Mouse (Mus musculus) megakaryocyte, embryonic 14.5 days (primary cell): ENCODE measurements around the gene Mn1. TPM values are rescaled to one million over a fixed set of nuclear protein-coding genes. Genes with fewer than 3 reads are reported as not detected.

ENCODE experiments used
- H3K27me3 ChIP-seq: replicated peaks from 2 replicates; pipeline ENCODE3; 2012; ENCODE audit warnings: inconsistent platforms
- H3K36me3 ChIP-seq: replicated peaks from 2 replicates; pipeline ENCODE3; 2012; ENCODE audit warnings: low read length, inconsistent platforms, mixed read lengths
- H3K4me1 ChIP-seq: 2 replicates; pipeline ENCODE4 v1.6.1; 2012; ENCODE audit warnings: inconsistent platforms
- H3K4me3 ChIP-seq: replicated peaks from 2 replicates; pipeline ENCODE3; 2012; ENCODE audit warnings: moderate library complexity, mild to moderate bottlenecking, inconsistent platforms
- H3K9me3 ChIP-seq: 2 replicates; pipeline ENCODE4 v1.6.1; 2012; ENCODE audit warnings: inconsistent platforms
- FLI1 ChIP-seq: IDR thresholded peaks from 2 replicates; pipeline ENCODE4 v1.6.1; 2012; ENCODE audit warnings: low read length, inconsistent platforms, mixed read lengths
- GATA1 ChIP-seq: IDR thresholded peaks from 3 replicates; pipeline ENCODE4 v1.6.1; 2012; ENCODE audit warnings: mixed read lengths, low read length, inconsistent platforms, borderline replicate concordance
- polyA plus RNA-seq: library from polyadenylated mRNA; stranded (reverse); fragments of >175 nt; gene quantifications from 2 replicates; pipeline ENCODE4 v1.2.3, GENCODE M21; 2012; ENCODE audit warnings: low replicate concordance; ENCODE audit not compliant: insufficient read depth

Mn1 gene
- polyA plus RNA-seq, 1 experiment: 0.04 TPM

GRCm38 (mm10) chr5:111442151-111442871 is 25.1 kb downstream of the Mn1 start:
- TF ChIP-seq GATA1: no peak
- TF ChIP-seq FLI1: no peak
- no peaks in the 10 kb centered on the region for H3K36me3 ChIP-seq
- H3K9me3 ChIP-seq: peaks cover 6% of the 10 kb centered on the region
- peaks cover 91% of the 10 kb centered on the region for H3K27me3 ChIP-seq
- no peak overlapping the region for H3K4me3 ChIP-seq
- H3K4me1 ChIP-seq: peaks cover 23% of the 10 kb centered on the region

DNA sequence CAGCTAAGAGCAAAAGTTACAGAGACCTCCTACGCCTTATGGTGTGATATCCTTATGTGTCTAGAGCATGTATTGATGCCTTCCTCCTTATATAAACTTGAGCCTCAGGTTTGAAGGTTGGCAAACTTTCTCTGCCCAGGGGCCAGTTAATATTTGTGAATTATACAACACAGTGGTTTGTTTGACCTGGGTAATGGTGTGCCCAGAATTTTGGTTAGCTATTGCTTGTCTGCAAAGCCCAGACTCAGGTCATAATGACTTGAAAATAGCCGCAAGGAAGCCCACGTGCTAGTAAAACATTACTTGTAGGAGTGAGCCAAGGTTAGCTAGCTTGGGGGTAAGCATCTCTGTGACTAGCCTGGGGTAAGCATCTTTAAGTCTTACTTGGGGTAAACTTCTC is 26.5 kb downstream of the Mn1 start:
- Histone ChIP-seq H3K4me3 (no peak overlapping the region), H3K27me3 (peaks cover 91% of the 10 kb centered on the region), H3K36me3 (no peaks in the 10 kb centered on the region), H3K4me1 (peaks cover 24% of the 10 kb centered on the region), H3K9me3 (peaks cover 6% of the 10 kb centered on the region)
- no peak for TF ChIP-seq FLI1
- TF ChIP-seq GATA1: no peak

DNA sequence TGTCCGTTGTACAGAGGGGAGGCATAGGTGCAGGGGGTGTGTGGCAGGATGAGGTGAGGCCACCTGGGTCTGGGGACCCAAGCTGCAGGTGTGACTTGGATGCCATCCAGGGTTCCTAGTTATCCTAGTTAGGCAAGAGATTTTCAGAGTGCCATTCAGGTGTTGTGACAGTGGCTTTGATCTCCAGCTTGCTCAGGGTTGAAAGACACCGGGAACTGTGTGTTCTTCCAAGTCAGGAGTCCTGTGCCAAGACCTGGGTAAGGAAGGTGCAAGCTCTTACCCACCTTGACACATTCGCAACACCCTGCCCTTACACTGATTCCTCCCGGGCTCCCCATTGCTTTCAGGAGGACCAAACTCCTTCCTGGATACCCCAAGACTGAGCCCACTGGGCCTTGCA is 27.2 kb downstream of the Mn1 start:
- H3K4me3 ChIP-seq: no peak overlapping the region
- peaks cover 6% of the 10 kb centered on the region for H3K9me3 ChIP-seq
- peaks cover 92% of the 10 kb centered on the region for H3K27me3 ChIP-seq
- H3K4me1 ChIP-seq: peaks cover 25% of the 10 kb centered on the region
- TF ChIP-seq GATA1: no peak
- TF ChIP-seq FLI1: no peak
- no peaks in the 10 kb centered on the region for H3K36me3 ChIP-seq

- TF ChIP-seq FLI1 (no peak), GATA1 (no peak)
- Histone ChIP-seq H3K4me3 (no peak overlapping the region), H3K4me1 (peaks cover 15% of the 10 kb centered on the region), H3K27me3 (peaks cover 92% of the 10 kb centered on the region), H3K9me3 (no peaks in the 10 kb centered on the region), H3K36me3 (no peaks in the 10 kb centered on the region)
These were observed 29.5 kb downstream of the Mn1 start for GRCm38 (mm10) chr5:111446652-111447051.

DNA sequence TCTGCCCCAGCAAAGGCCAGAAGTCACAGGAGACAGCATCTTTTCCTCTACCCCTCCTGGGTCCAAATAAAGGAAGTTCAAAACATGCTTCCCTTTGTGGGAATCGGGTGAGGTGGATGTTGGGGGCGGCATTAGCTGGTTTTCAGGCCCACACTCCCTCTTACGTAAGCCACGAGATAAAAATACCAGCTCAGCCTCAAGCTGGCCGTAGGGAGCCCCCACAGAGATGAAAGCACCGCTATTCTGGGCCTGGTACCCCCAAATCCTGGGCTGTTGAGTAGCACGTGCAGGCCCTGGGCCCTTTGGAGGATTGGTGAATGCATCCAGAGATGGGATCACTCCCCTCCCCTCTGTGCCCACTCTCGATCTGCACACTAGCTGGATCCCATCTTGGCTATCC is 32.5 kb downstream of the Mn1 start:
- no peak overlapping the region for H3K4me3 ChIP-seq
- no peaks in the 10 kb centered on the region for H3K9me3 ChIP-seq
- H3K27me3 ChIP-seq: peaks cover 91% of the 10 kb centered on the region
- TF ChIP-seq FLI1 (no peak), GATA1 (no peak)
- H3K36me3 ChIP-seq: no peaks in the 10 kb centered on the region
- peaks cover 15% of the 10 kb centered on the region for H3K4me1 ChIP-seq

DNA sequence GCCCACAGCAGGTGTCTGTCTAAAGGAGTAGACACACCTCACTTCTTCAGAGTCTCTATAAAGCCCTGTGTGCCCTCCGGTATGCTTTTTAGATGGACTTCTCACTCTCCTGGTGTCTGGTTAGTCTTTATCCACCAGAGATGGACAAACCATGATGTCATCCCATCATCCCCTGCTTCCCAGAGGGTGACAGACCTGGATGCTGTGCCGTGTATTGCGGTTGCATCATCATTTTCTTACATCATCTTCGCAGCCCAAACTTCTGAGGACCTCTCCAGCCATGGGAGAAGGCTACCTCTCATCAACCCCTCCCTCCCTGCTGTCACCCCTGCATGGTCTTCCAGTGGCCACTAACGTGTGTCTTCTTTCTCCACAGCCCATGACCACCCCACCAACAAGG is 37.1 kb downstream of the Mn1 start:
- H3K9me3 ChIP-seq: peaks cover 12% of the 10 kb centered on the region

DNA sequence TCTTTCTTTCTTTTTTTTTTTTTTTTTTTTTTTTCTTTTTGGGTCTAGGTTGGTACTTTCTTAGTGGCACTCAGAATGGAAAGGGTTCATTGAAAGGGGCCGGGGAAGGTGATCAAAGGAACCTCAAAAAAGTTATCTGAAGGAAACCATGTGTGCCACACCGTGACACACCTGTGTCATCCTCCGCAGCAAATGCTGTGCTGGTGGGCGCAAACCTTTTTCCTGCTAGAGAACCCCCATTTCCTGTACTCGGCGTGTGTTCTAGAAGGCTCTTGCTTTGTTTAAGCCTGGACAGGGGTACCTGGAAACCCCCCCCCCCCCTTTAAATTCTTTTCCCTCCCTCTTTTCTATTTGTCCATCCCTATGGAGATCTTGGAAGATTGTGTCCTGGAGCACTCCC is 37.7 kb downstream of the Mn1 start:
- Histone ChIP-seq H3K9me3 (peaks cover 19% of the 10 kb centered on the region), H3K4me3 (no peak overlapping the region), H3K27me3 (peaks cover 80% of the 10 kb centered on the region), H3K4me1 (peaks cover 3% of the 10 kb centered on the region), H3K36me3 (no peaks in the 10 kb centered on the region)
- TF ChIP-seq FLI1 (no peak), GATA1 (no peak)

More for the DNA sequence above, 37.1 kb downstream of the Mn1 start:
- peaks cover 84% of the 10 kb centered on the region for H3K27me3 ChIP-seq
- TF ChIP-seq GATA1 (no peak), FLI1 (no peak)
- H3K4me1 ChIP-seq: peaks cover 9% of the 10 kb centered on the region
- no peak overlapping the region for H3K4me3 ChIP-seq
- H3K36me3 ChIP-seq: no peaks in the 10 kb centered on the region

DNA sequence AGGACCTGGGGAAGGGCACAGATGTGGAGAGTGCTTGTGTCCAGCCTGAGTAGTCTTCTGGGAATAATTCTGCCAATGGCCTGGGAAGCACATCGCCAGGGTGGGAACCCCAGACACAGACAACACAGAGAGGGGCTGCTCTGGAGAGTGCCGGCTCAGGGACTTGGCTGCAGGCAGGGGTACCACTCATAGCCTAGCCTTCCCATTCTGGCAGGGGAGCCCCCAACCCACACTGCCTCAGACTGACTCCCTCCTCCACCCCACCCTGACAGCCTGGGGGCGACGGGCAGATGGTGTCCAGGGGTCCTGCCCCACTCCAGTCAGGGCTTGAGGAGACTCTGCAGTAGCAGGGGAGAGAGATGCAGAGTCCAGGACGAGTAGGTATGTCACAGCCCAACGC is 41.5 kb downstream of the Mn1 start:
- Histone ChIP-seq H3K9me3 (peaks cover 23% of the 10 kb centered on the region), H3K27me3 (peaks cover 58% of the 10 kb centered on the region), H3K36me3 (no peaks in the 10 kb centered on the region), H3K4me3 (no peak overlapping the region), H3K4me1 (no peaks in the 10 kb centered on the region)
- TF ChIP-seq FLI1 (no peak), GATA1 (no peak)

DNA sequence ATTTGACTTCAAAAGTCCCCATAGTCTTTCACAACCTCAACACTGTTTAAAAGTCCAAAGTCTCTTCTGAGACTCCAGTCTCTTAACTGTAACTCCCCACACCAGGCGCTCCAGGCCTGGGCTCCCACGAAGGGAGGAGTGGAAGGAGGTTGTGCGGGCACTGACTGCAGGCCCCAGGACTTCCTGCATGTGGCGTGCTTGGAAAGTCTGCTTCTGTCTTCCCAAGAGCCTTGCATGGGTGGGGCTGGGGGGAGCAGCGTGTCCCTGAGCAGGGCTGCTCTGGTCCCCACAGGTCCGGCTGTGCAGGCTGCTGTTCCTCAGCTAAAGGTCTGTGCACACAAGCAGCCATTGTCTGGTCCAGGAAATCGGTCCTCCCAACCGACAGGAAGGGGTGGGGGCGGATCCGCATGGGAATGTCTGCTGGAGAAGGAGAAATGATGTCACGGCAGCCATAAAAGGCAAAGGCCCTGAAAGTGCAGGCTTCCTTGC is 48.7 kb downstream of the Mn1 start:
- Histone ChIP-seq H3K9me3 (peaks cover 17% of the 10 kb centered on the region), H3K27me3 (peaks cover 50% of the 10 kb centered on the region), H3K36me3 (no peaks in the 10 kb centered on the region), H3K4me1 (peaks cover 9% of the 10 kb centered on the region), H3K4me3 (no peak overlapping the region)
- no peak for TF ChIP-seq FLI1
- TF ChIP-seq GATA1: no peak

DNA sequence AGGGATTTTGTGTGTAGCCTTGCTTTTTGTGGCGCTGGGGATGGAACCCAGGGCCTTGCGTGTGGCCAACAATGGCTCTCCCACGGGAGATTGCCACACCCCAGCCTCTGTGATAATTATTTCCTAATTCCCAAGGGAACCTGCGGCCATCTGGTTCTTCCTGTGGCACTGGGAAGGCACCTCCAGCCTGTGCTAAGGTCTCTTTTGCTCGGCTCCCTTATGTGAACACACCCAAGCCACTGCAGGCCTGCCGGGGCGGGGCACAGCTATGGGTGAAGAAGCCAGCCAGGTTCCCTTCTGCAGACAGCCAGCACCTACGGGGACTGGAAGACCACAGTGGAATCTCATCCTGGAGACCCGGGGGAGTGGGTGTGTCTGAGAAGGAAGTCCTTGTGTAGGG is 49.3 kb downstream of the Mn1 start:
- H3K4me3 ChIP-seq: no peak overlapping the region
- H3K9me3 ChIP-seq: peaks cover 17% of the 10 kb centered on the region
- H3K4me1 ChIP-seq: peaks cover 9% of the 10 kb centered on the region
- H3K27me3 ChIP-seq: peaks cover 51% of the 10 kb centered on the region
- TF ChIP-seq GATA1 (no peak), FLI1 (no peak)
- no peaks in the 10 kb centered on the region for H3K36me3 ChIP-seq
